Mouse (Mus musculus) limb, embryonic 14.5 days (tissue): ENCODE measurements around the gene Gm21988. TPM values are rescaled to one million over a fixed set of nuclear protein-coding genes. Genes with fewer than 3 reads are reported as not detected.

Source experiments
- ATAC-seq: fragments of 200-750 bp; cut with Nextera tagmentation; 2 replicates; pipeline ENCODE4 v1.8.0; 2017; ENCODE audit warnings: low read depth, moderate number of reproducible peaks, moderate TSS enrichment; ENCODE audit not compliant: low FRiP score
- DNase-seq: peaks from one replicate; pipeline ENCODE4 v3.0.0-alpha.2; 2015; ENCODE audit warnings: low spot score
- H3K27ac ChIP-seq: fragments of 300-500 bp; sonication (generic); replicated peaks from 2 replicates; pipeline ENCODE4 v1.5.1; 2014; ENCODE audit warnings: low read depth, mild to moderate bottlenecking, low read length, moderate library complexity, mixed read lengths
- H3K27me3 ChIP-seq: fragments of 300-500 bp; sonication (generic); 2 replicates; pipeline ENCODE4 v1.6.1; 2014; ENCODE audit warnings: low read length, mixed read lengths; ENCODE audit not compliant: control insufficient read depth, insufficient read depth
- H3K36me3 ChIP-seq: fragments of 300-500 bp; sonication (generic); 2 replicates; pipeline ENCODE4 v1.6.1; 2014; ENCODE audit warnings: mild to moderate bottlenecking, low read length, moderate library complexity, mixed read lengths; ENCODE audit not compliant: control insufficient read depth, insufficient read depth
- H3K4me1 ChIP-seq: fragments of 300-500 bp; sonication (generic); 2 replicates; pipeline ENCODE4 v1.6.1; 2014; ENCODE audit warnings: antibody characterized with exemption, low read length, mixed read lengths; ENCODE audit not compliant: control insufficient read depth, insufficient read depth
- H3K4me2 ChIP-seq: fragments of 300-500 bp; sonication (generic); replicated peaks from 2 replicates; pipeline ENCODE4 v1.6.1; 2014; ENCODE audit warnings: low read depth, mild to moderate bottlenecking, low read length, moderate library complexity; ENCODE audit not compliant: severe bottlenecking
- H3K4me3 ChIP-seq: fragments of 300-500 bp; sonication (generic); replicated peaks from 2 replicates; pipeline ENCODE4 v1.5.1; 2014; ENCODE audit warnings: low read length
- H3K9ac ChIP-seq: fragments of 300-500 bp; sonication (generic); 2 replicates; pipeline ENCODE4 v1.6.1; 2014; ENCODE audit warnings: mild to moderate bottlenecking, low read depth, low read length, moderate library complexity; ENCODE audit not compliant: severe bottlenecking
- H3K9me3 ChIP-seq: fragments of 300-500 bp; sonication (generic); 2 replicates; pipeline ENCODE4 v1.6.1; 2016; ENCODE audit warnings: low read length; ENCODE audit not compliant: control insufficient read depth
- POLR2A ChIP-seq: fragments of 200-500 bp; IDR thresholded peaks from 2 replicates; pipeline ENCODE4 v1.8.0; 2012; ENCODE audit warnings: inconsistent platforms, mild to moderate bottlenecking, moderate library complexity, borderline replicate concordance; ENCODE audit not compliant: insufficient read depth, insufficient read length; ENCODE audit errors: extremely low read depth
- WGBS: fragments of 180-500 bp; shearing (Covaris S2); extraction: QIAGEN DNeasy Blood & Tissue Kit; methylation state at CpG from one replicate; pipeline ENCODE4 v1.1.7; 2014; 5-methylcytosine and 5-hydroxymethylcytosine counted together
- polyA plus RNA-seq, 2 experiments: library from polyadenylated mRNA; depleted of rRNA in 1 of 2; stranded (reverse) in 1 of 2; unstranded in 1 of 2; fragments of >200 nt; fragmentation: Nextera tagmentation in 1 of 2; extraction: Ambion mirVana in 1 of 2; gene quantifications; 2 replicates each; pipeline versions ENCODE4 v1.2.1 to v1.2.3; 2012 to 2014

Gene Gm21988
- polyA plus RNA-seq, 2 experiments, result 12.9 to 15.1 TPM

- under 1% methylated on average over 28 of the region's 28 CpGs for WGBS
- peak within 1 kb of the TSS; percentile 74 for H3K4me2 ChIP-seq
- peak within 1 kb of the TSS; percentile 47 for H3K4me3 ChIP-seq
- peaks cover 22% of the 10 kb centered on the region for H3K4me1 ChIP-seq
- peaks cover 6% of the 10 kb centered on the region for H3K36me3 ChIP-seq
- peaks cover 22% of the 10 kb centered on the region for H3K27me3 ChIP-seq
- ATAC-seq, result peak; percentile 95
- no peaks in the 10 kb centered on the region for H3K9me3 ChIP-seq
- TF ChIP-seq POLR2A, result peak; percentile 45; the same call in 1 of the 2 replicates
- H3K27ac ChIP-seq, result peak within 1 kb of the TSS; percentile 69
- peak within 1 kb of the TSS; percentile 63 for H3K9ac ChIP-seq
- DNase-seq, result peak; percentile 95
These were observed 18.7 kb downstream of the Gm21988 start, which contains the start of gene Slc16a13 for GRCm38 (mm10) chr11:70220731-70221602. Gene Slc16a13, minus strand, starts transcription at chr11:70221064.

- WGBS, result under 1% methylated on average over 22 of the region's 24 CpGs
- Histone ChIP-seq H3K27me3 (peaks cover 22% of the 10 kb centered on the region), H3K9me3 (no peaks in the 10 kb centered on the region), H3K36me3 (peaks cover 6% of the 10 kb centered on the region), H3K4me2 (peak overlapping the region; percentile 74), H3K27ac (peak overlapping the region; percentile 44), H3K4me1 (peaks cover 22% of the 10 kb centered on the region), H3K4me3 (peak overlapping the region; percentile 47), H3K9ac (peak overlapping the region; percentile 63)
- ATAC-seq, result no peak
- no peak for DNase-seq
- TF ChIP-seq POLR2A, result no peak
These were observed 19.3 kb downstream of the Gm21988 start for GRCm38 (mm10) chr11:70220323-70220722.

- Histone ChIP-seq H3K27ac (0 out of 2 replicates have a peak overlapping the region, but pooled peaks have one; percentile 44), H3K36me3 (peaks cover 6% of the 10 kb centered on the region), H3K4me2 (peak overlapping the region; percentile 74), H3K4me3 (peak overlapping the region; percentile 47), H3K27me3 (peaks cover 22% of the 10 kb centered on the region), H3K9me3 (no peaks in the 10 kb centered on the region), H3K9ac (peak overlapping the region; percentile 63), H3K4me1 (peaks cover 24% of the 10 kb centered on the region)
- DNase-seq, result no peak
- no peak for TF ChIP-seq POLR2A
- no peak for ATAC-seq
- 60% methylated on average over 7 of the region's 7 CpGs for WGBS
These were observed 19.8 kb downstream of the Gm21988 start for GRCm38 (mm10) chr11:70219873-70220272.

GRCm38 (mm10) chr11:70218741-70219470 is 20.7 kb downstream of the Gm21988 start:
- no peak for TF ChIP-seq POLR2A
- ATAC-seq, result no peak
- no peak for DNase-seq
- no peak overlapping the region for H3K4me2 ChIP-seq
- no peaks in the 10 kb centered on the region for H3K9me3 ChIP-seq
- peaks cover 31% of the 10 kb centered on the region for H3K4me1 ChIP-seq
- H3K9ac ChIP-seq, result no peak overlapping the region
- H3K27me3 ChIP-seq, result peaks cover 31% of the 10 kb centered on the region
- H3K4me3 ChIP-seq, result no peak overlapping the region
- WGBS, result 87% methylated on average over 15 of the region's 15 CpGs
- H3K36me3 ChIP-seq, result peaks cover 6% of the 10 kb centered on the region
- no peak overlapping the region for H3K27ac ChIP-seq

- peaks cover 34% of the 10 kb centered on the region for H3K4me1 ChIP-seq
These were observed 21.6 kb downstream of the Gm21988 start for GRCm38 (mm10) chr11:70218039-70218438.

More at GRCm38 (mm10) chr11:70218039-70218438, 21.6 kb downstream of the Gm21988 start:
- H3K4me3 ChIP-seq, result no peak overlapping the region
- peaks cover 6% of the 10 kb centered on the region for H3K36me3 ChIP-seq
- no peak overlapping the region for H3K4me2 ChIP-seq
- no peak overlapping the region for H3K9ac ChIP-seq
- no peaks in the 10 kb centered on the region for H3K9me3 ChIP-seq
- H3K27me3 ChIP-seq, result peaks cover 39% of the 10 kb centered on the region
- TF ChIP-seq POLR2A, result no peak
- ATAC-seq (no peak), DNase-seq (no peak)
- no peak overlapping the region for H3K27ac ChIP-seq
- 86% methylated on average over 4 of the region's 4 CpGs for WGBS
